Mouse (Mus musculus): ENCODE measurements around the gene Lgals7.
"Not testable (repeated sequence)": the region's sequence is repeated elsewhere in the genome, so short reads cannot be mapped to it uniquely, and the experiment has no call there.

Gene Lgals7

GRCm38 (mm10) chr7:28877155-28877554 lies 13.5 kb downstream of the Lgals7 start:
- no peak for DNase-seq (ENCODE audit: low spot score in 2 of 2)

- no peak for DNase-seq (ENCODE audit: low spot score in 2 of 2)
Measured at GRCm38 (mm10) chr7:28877856-28878255, 14.2 kb downstream of the Lgals7 start.

- DNase-seq (ENCODE audit: low spot score in 2 of 2) = no peak
Measured at GRCm38 (mm10) chr7:28879606-28880005, 16.0 kb downstream of the Lgals7 start.

- no peak for DNase-seq (ENCODE audit: low spot score in 2 of 2)
Measured at GRCm38 (mm10) chr7:28880554-28880953, 16.9 kb downstream of the Lgals7 start.

- no peak for DNase-seq (ENCODE audit: low spot score in 2 of 2)
Measured at GRCm38 (mm10) chr7:28881199-28881598, 17.5 kb downstream of the Lgals7 start, which contains the start of gene Capn12. Gene Capn12 (plus strand): TSS chr7:28881422.

GRCm38 (mm10) chr7:28883039-28883438 lies 19.4 kb downstream of the Lgals7 start:
- no peak for DNase-seq (ENCODE audit: low spot score in 2 of 2)

GRCm38 (mm10) chr7:28883704-28884103 lies 20.1 kb downstream of the Lgals7 start:
- not testable (repeated sequence) for DNase-seq (ENCODE audit: low spot score in 2 of 2)

GRCm38 (mm10) chr7:28886486-28886885 lies 22.8 kb downstream of the Lgals7 start:
- DNase-seq (ENCODE audit: low spot score in 2 of 2) = no peak

GRCm38 (mm10) chr7:28888701-28889161 lies 25.1 kb downstream of the Lgals7 start:
- no peak for DNase-seq (ENCODE audit: low spot score in 2 of 2)

GRCm38 (mm10) chr7:28892601-28893000 lies 28.9 kb downstream of the Lgals7 start:
- no peak for DNase-seq (ENCODE audit: low spot score in 2 of 2)

GRCm38 (mm10) chr7:28893643-28894265 lies 30.1 kb downstream of the Lgals7 start:
- peak in 1 of 2 experiments; percentile 7 for DNase-seq (ENCODE audit: low spot score in 2 of 2)

- DNase-seq (ENCODE audit: low spot score in 2 of 2) = no peak
Measured at GRCm38 (mm10) chr7:28894942-28895341, 31.3 kb downstream of the Lgals7 start.

- DNase-seq (ENCODE audit: low spot score in 2 of 2) = no peak
Measured at GRCm38 (mm10) chr7:28897661-28898060, 34.0 kb downstream of the Lgals7 start.

GRCm38 (mm10) chr7:28899972-28900371 lies 36.3 kb downstream of the Lgals7 start:
- DNase-seq (ENCODE audit: low spot score in 2 of 2) = no peak

- no peak for DNase-seq (ENCODE audit: low spot score in 2 of 2)
Measured at GRCm38 (mm10) chr7:28901311-28902125, 37.9 kb downstream of the Lgals7 start.

- no peak for DNase-seq (ENCODE audit: low spot score in 2 of 2)
Measured at GRCm38 (mm10) chr7:28902180-28902579, 38.5 kb downstream of the Lgals7 start.

GRCm38 (mm10) chr7:28902809-28903208 lies 39.2 kb downstream of the Lgals7 start:
- DNase-seq (ENCODE audit: low spot score in 2 of 2) = no peak

- no peak for DNase-seq (ENCODE audit: low spot score in 2 of 2)
Measured at GRCm38 (mm10) chr7:28903778-28904177, 40.1 kb downstream of the Lgals7 start.

- DNase-seq (ENCODE audit: low spot score in 2 of 2) = no peak
Measured at GRCm38 (mm10) chr7:28907195-28907594, 43.5 kb downstream of the Lgals7 start.

- DNase-seq (ENCODE audit: low spot score in 2 of 2) = no peak
Measured at GRCm38 (mm10) chr7:28911632-28912031, 48.0 kb downstream of the Lgals7 start.

- DNase-seq (ENCODE audit: low spot score in 2 of 2) = no peak
Measured at GRCm38 (mm10) chr7:28913171-28913570, 49.5 kb downstream of the Lgals7 start.
